Comparison of ENCODE assay signal across 8 mouse cellular contexts in the genomic region with DNA sequence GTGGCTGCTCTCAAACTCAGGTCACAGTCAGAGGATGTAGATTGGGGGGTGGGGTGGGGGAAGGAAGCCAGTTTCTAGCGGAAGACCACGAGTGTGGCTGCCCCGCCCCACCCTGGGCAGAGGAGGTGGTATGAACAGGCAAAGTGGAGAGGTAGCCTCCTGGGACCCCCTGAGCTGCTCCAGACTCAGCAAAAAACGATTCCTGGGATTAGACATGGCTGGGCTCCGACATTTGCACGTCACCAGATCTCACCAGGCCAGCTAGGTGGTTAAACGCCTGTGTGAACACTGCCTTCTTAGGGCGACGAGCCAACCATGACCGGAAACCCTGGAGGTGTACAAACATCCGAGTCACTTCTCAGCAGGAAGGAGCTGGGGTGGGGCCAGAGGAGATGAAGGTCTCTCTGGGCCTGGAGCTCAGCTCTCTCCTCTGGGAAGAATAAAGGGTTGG. TPM values are rescaled to one million over a fixed set of nuclear protein-coding genes. Genes with fewer than 3 reads are reported as not detected.
DNase-seq lines count a peak whose midpoint lies in the region; ATAC-seq and TF ChIP-seq lines count a peak whose summit lies in the region.

No protein-coding gene starts in this region.

- intact Hi-C loops in heart, postnatal 10 days (cut with DNase I) = no loop called here

- no peak overlapping the region for H3K9ac ChIP-seq in forebrain, embryonic 12.5 days
- H3K9ac ChIP-seq in forebrain, postnatal 0 days = no peak overlapping the region
- H3K9ac ChIP-seq in limb, embryonic 13.5 days = no peak overlapping the region

- peaks cover 34% of the 10 kb centered on the region for H3K36me3 ChIP-seq in forebrain, embryonic 12.5 days (replicated peaks)
- peaks cover 37% of the 10 kb centered on the region for H3K36me3 ChIP-seq in forebrain, postnatal 0 days (ENCODE audit: insufficient read depth)
- peaks cover 59% of the 10 kb centered on the region for H3K36me3 ChIP-seq in limb, embryonic 13.5 days
- peaks cover 18% of the 10 kb centered on the region for H3K36me3 ChIP-seq in small intestine, adult 2 months (ENCODE audit: control insufficient read depth, insufficient read depth, low read length)

- no peak for DNase-seq in forebrain, postnatal 0 days
- DNase-seq in adrenal gland, postnatal 14 days = peak; percentile 71
- peak; percentile 67 to 74 for DNase-seq in heart, postnatal 10 days
- DNase-seq in ovary, adult 18-20 months (ENCODE audit: low spot score) = no peak

- no peak for ATAC-seq in forebrain, embryonic 12.5 days (ENCODE audit: low FRiP score)
- no peak for ATAC-seq in forebrain, postnatal 0 days
- 0 out of 2 replicates have a peak, but pooled peaks have one; percentile 15 for ATAC-seq in limb, embryonic 13.5 days (ENCODE audit: low FRiP score, low read depth)
- no peak; the same call in 1 of the 2 replicates for ATAC-seq in erythroid progenitor cell, adult 5-6 weeks (replicated peaks; ENCODE audit: low FRiP score, poor library complexity, severe bottlenecking)

- no peak overlapping the region for H3K4me2 ChIP-seq in forebrain, embryonic 12.5 days
- no peak overlapping the region for H3K4me2 ChIP-seq in forebrain, postnatal 0 days (ENCODE audit: low read depth)
- H3K4me2 ChIP-seq in limb, embryonic 13.5 days (replicated peaks) = no peak overlapping the region

- H3K27ac ChIP-seq in forebrain, embryonic 12.5 days = 0 out of 2 replicates have a peak overlapping the region, but pooled peaks have one; percentile 20
- no peak overlapping the region for H3K27ac ChIP-seq in forebrain, postnatal 0 days (ENCODE audit: low read depth, low read length)
- no peak overlapping the region; the same call in 1 of the 2 replicates for H3K27ac ChIP-seq in limb, embryonic 13.5 days
- H3K27ac ChIP-seq in small intestine, adult 2 months (ENCODE audit: insufficient read depth, low read depth, low read length) = peak overlapping the region; percentile 81

- TF ChIP-seq POLR2A in small intestine, adult 2 months (IDR thresholded peaks at IDR 0.05; ENCODE audit: low read depth, low read length) = peak; percentile 14; the same call in 1 of the 2 replicates

- H3K9me3 ChIP-seq in forebrain, embryonic 12.5 days = no peaks in the 10 kb centered on the region
- no peaks in the 10 kb centered on the region for H3K9me3 ChIP-seq in forebrain, postnatal 0 days (ENCODE audit: low read length)
- no peaks in the 10 kb centered on the region for H3K9me3 ChIP-seq in limb, embryonic 13.5 days

- no peak for TF ChIP-seq CTCF in forebrain, postnatal 0 days (IDR thresholded peaks at IDR 0.05; ENCODE audit: low read depth)
- no peak for TF ChIP-seq CTCF in small intestine, adult 2 months (IDR thresholded peaks at IDR 0.05; ENCODE audit: extremely low read depth, insufficient read length, insufficient replicate concordance, low read depth, low read length)

- no peaks in the 10 kb centered on the region for H3K27me3 ChIP-seq in forebrain, embryonic 12.5 days
- no peaks in the 10 kb centered on the region for H3K27me3 ChIP-seq in forebrain, postnatal 0 days (ENCODE audit: insufficient read depth, low read length)
- H3K27me3 ChIP-seq in limb, embryonic 13.5 days = no peaks in the 10 kb centered on the region
- H3K27me3 ChIP-seq in small intestine, adult 2 months (ENCODE audit: control insufficient read depth, insufficient read depth, low read length) = no peaks in the 10 kb centered on the region

- H3K4me1 ChIP-seq in forebrain, embryonic 12.5 days = 0 out of 2 replicates have a peak, but pooled peaks cover 4% of the 10 kb centered on the region
- H3K4me1 ChIP-seq in forebrain, postnatal 0 days (ENCODE audit: insufficient read depth) = no peaks in the 10 kb centered on the region
- 0 out of 2 replicates have a peak, but pooled peaks cover 4% of the 10 kb centered on the region for H3K4me1 ChIP-seq in limb, embryonic 13.5 days
- H3K4me1 ChIP-seq in small intestine, adult 2 months (ENCODE audit: control insufficient read depth, insufficient read depth, insufficient read length, low read length) = peaks cover 13% of the 10 kb centered on the region

- 69% methylated on average over 11 of the region's 11 CpGs for WGBS in forebrain, embryonic 12.5 days
- WGBS in forebrain, postnatal 0 days = 63% methylated on average over 11 of the region's 11 CpGs
- 64% methylated on average over 11 of the region's 11 CpGs for WGBS in limb, embryonic 13.5 days
- 69% methylated on average over 11 of the region's 11 CpGs for WGBS in small intestine, adult 2 months

- H3K4me3 ChIP-seq in forebrain, embryonic 12.5 days (replicated peaks) = no peak overlapping the region
- H3K4me3 ChIP-seq in forebrain, postnatal 0 days (ENCODE audit: low read depth, low read length) = no peak overlapping the region
- no peak overlapping the region for H3K4me3 ChIP-seq in limb, embryonic 13.5 days
- no peak overlapping the region for H3K4me3 ChIP-seq in small intestine, adult 2 months (ENCODE audit: low read depth, low read length)

RNA-seq across cellular contexts. Expression of a gene that starts 23.7 kb away (rescaled TPM):
- 3.9 and 6.8 TPM in 2 replicates for polyA plus RNA-seq in forebrain, embryonic 12.5 days (2016; fragmentation: Nextera tagmentation; extraction: Ambion mirVana)
- total RNA-seq in forebrain, postnatal 0 days (2014; rRNA removed) = 3.2 and 3.3 TPM in 2 replicates
- polyA plus RNA-seq in forebrain, postnatal 0 days (2015; fragmentation: Nextera tagmentation; extraction: Ambion mirVana) = 0.62 and 0.88 TPM in 2 replicates
- total RNA-seq in adrenal gland, postnatal 14 days (2021) = 1.7 and 4.2 TPM in 2 replicates
- 1 to 10 TPM; 1.3 to 1.9 TPM for total RNA-seq in heart, postnatal 10 days (2021)
- polyA plus RNA-seq in limb, embryonic 13.5 days (2015; fragmentation: Nextera tagmentation; extraction: Ambion mirVana) = 68.0 and 81.3 TPM in 2 replicates
- 175 and 423 TPM in 2 replicates for polyA plus RNA-seq in small intestine, adult 2 months (2012; rRNA removed)
- 2.9 TPM in 1 of 2 replicates, not detected in the other for total RNA-seq in erythroid progenitor cell, adult 5-6 weeks (2015; ENCODE audit: low replicate concordance)
- total RNA-seq in erythroid progenitor cell, adult 5-6 weeks (2017; ENCODE audit: low replicate concordance) = 0.64 TPM in 1 of 2 replicates, not detected in the other

RNA-seq across cellular contexts. Expression of a gene that starts 24.3 kb away (rescaled TPM):
- polyA plus RNA-seq in forebrain, embryonic 12.5 days (2016; fragmentation: Nextera tagmentation; extraction: Ambion mirVana) = 2.8 and 4.6 TPM in 2 replicates
- total RNA-seq in forebrain, postnatal 0 days (2014; rRNA removed) = 14.8 and 21.2 TPM in 2 replicates
- 9.3 and 9.6 TPM in 2 replicates for polyA plus RNA-seq in forebrain, postnatal 0 days (2015; fragmentation: Nextera tagmentation; extraction: Ambion mirVana)
- 16.9 and 29.9 TPM in 2 replicates for total RNA-seq in adrenal gland, postnatal 14 days (2021)
- total RNA-seq in heart, postnatal 10 days (2021) = 10 to 100 TPM; 21.9 to 25.0 TPM
- polyA plus RNA-seq in limb, embryonic 13.5 days (2015; fragmentation: Nextera tagmentation; extraction: Ambion mirVana) = 3.1 and 5.9 TPM in 2 replicates
- 18.7 and 36.7 TPM in 2 replicates for polyA plus RNA-seq in small intestine, adult 2 months (2012; rRNA removed)
- 8.3 and 19.3 TPM in 2 replicates for total RNA-seq in erythroid progenitor cell, adult 5-6 weeks (2015; ENCODE audit: low replicate concordance)
- 3.9 and 11.2 TPM in 2 replicates for total RNA-seq in erythroid progenitor cell, adult 5-6 weeks (2017; ENCODE audit: low replicate concordance)

RNA-seq across cellular contexts. Expression of a gene that starts 41.5 kb away (rescaled TPM):
- 26.0 and 26.6 TPM in 2 replicates for polyA plus RNA-seq in forebrain, embryonic 12.5 days (2016; fragmentation: Nextera tagmentation; extraction: Ambion mirVana)
- 18.5 and 20.5 TPM in 2 replicates for total RNA-seq in forebrain, postnatal 0 days (2014; rRNA removed)
- polyA plus RNA-seq in forebrain, postnatal 0 days (2015; fragmentation: Nextera tagmentation; extraction: Ambion mirVana) = 16.8 and 19.7 TPM in 2 replicates
- 12.7 and 15.8 TPM in 2 replicates for total RNA-seq in adrenal gland, postnatal 14 days (2021)
- 1 to 10 TPM; 9.0 to 9.8 TPM for total RNA-seq in heart, postnatal 10 days (2021)
- 18.0 and 19.6 TPM in 2 replicates for polyA plus RNA-seq in limb, embryonic 13.5 days (2015; fragmentation: Nextera tagmentation; extraction: Ambion mirVana)
- 40.7 and 77.8 TPM in 2 replicates for polyA plus RNA-seq in small intestine, adult 2 months (2012; rRNA removed)
- 4.2 and 12.3 TPM in 2 replicates for total RNA-seq in erythroid progenitor cell, adult 5-6 weeks (2015; ENCODE audit: low replicate concordance)
- total RNA-seq in erythroid progenitor cell, adult 5-6 weeks (2017; ENCODE audit: low replicate concordance) = 4.2 and 5.0 TPM in 2 replicates

RNA-seq across cellular contexts. Expression of a gene that starts 46.8 kb away (rescaled TPM):
- 17.3 and 18.0 TPM in 2 replicates for polyA plus RNA-seq in forebrain, embryonic 12.5 days (2016; fragmentation: Nextera tagmentation; extraction: Ambion mirVana)
- 9.5 and 12.0 TPM in 2 replicates for total RNA-seq in forebrain, postnatal 0 days (2014; rRNA removed)
- polyA plus RNA-seq in forebrain, postnatal 0 days (2015; fragmentation: Nextera tagmentation; extraction: Ambion mirVana) = 9.2 and 12.5 TPM in 2 replicates
- total RNA-seq in adrenal gland, postnatal 14 days (2021) = 13.9 and 17.2 TPM in 2 replicates
- total RNA-seq in heart, postnatal 10 days (2021) = 10 to 100 TPM in 1 of 2 experiments, 1 to 10 TPM in 1; 8.6 to 11.2 TPM
- 14.7 and 17.1 TPM in 2 replicates for polyA plus RNA-seq in limb, embryonic 13.5 days (2015; fragmentation: Nextera tagmentation; extraction: Ambion mirVana)
- 6.0 and 8.9 TPM in 2 replicates for polyA plus RNA-seq in small intestine, adult 2 months (2012; rRNA removed)
- 1.3 and 4.0 TPM in 2 replicates for total RNA-seq in erythroid progenitor cell, adult 5-6 weeks (2015; ENCODE audit: low replicate concordance)
- 2.7 and 3.2 TPM in 2 replicates for total RNA-seq in erythroid progenitor cell, adult 5-6 weeks (2017; ENCODE audit: low replicate concordance)

RNA-seq across cellular contexts. Expression of a gene that starts 51.1 kb away (rescaled TPM):
- polyA plus RNA-seq in forebrain, embryonic 12.5 days (2016; fragmentation: Nextera tagmentation; extraction: Ambion mirVana) = 8.7 and 9.8 TPM in 2 replicates
- total RNA-seq in forebrain, postnatal 0 days (2014; rRNA removed) = 8.4 and 11.8 TPM in 2 replicates
- 4.2 and 5.4 TPM in 2 replicates for polyA plus RNA-seq in forebrain, postnatal 0 days (2015; fragmentation: Nextera tagmentation; extraction: Ambion mirVana)
- total RNA-seq in adrenal gland, postnatal 14 days (2021) = 8.1 and 8.2 TPM in 2 replicates
- total RNA-seq in heart, postnatal 10 days (2021) = 1 to 10 TPM; 5.1 to 8.3 TPM
- polyA plus RNA-seq in limb, embryonic 13.5 days (2015; fragmentation: Nextera tagmentation; extraction: Ambion mirVana) = 7.5 and 9.5 TPM in 2 replicates
- polyA plus RNA-seq in small intestine, adult 2 months (2012; rRNA removed) = 4.1 and 7.3 TPM in 2 replicates
- total RNA-seq in erythroid progenitor cell, adult 5-6 weeks (2015; ENCODE audit: low replicate concordance) = 1.7 and 3.6 TPM in 2 replicates
- total RNA-seq in erythroid progenitor cell, adult 5-6 weeks (2017; ENCODE audit: low replicate concordance) = 4.1 and 19.7 TPM in 2 replicates

Comparison
In these comparisons a context has a peak if more than half of its experiments do, and no peak if none do; other contexts are left out.
1. H3K27ac ChIP-seq: peak in forebrain, embryonic 12.5 days (single experiment) and small intestine, adult 2 months (single experiment); none in forebrain, postnatal 0 days (single experiment) and limb, embryonic 13.5 days (single experiment).
2. DNase-seq: peak in adrenal gland, postnatal 14 days (single experiment) and heart, postnatal 10 days (2 of 2); none in forebrain, postnatal 0 days (single experiment) and ovary, adult 18-20 months (single experiment).